Mouse (Mus musculus) gonadal fat pad, adult 2 months (tissue): ENCODE measurements around the gene Phlpp1. TPM values are rescaled to one million over a fixed set of nuclear protein-coding genes. Genes with fewer than 3 reads are reported as not detected.

Experiments used
- DNase-seq: peaks from one replicate; pipeline ENCODE4 v3.0.0-alpha.2; 2012; ENCODE audit warnings: low read depth
- polyA plus RNA-seq: library from polyadenylated mRNA; depleted of rRNA; stranded (reverse); fragments of >200 nt; gene quantifications from 2 replicates; pipeline ENCODE4 v1.2.3, GENCODE M21; 2012

The Phlpp1 gene
- polyA plus RNA-seq, 1 experiment, result 9.0 TPM

DNA sequence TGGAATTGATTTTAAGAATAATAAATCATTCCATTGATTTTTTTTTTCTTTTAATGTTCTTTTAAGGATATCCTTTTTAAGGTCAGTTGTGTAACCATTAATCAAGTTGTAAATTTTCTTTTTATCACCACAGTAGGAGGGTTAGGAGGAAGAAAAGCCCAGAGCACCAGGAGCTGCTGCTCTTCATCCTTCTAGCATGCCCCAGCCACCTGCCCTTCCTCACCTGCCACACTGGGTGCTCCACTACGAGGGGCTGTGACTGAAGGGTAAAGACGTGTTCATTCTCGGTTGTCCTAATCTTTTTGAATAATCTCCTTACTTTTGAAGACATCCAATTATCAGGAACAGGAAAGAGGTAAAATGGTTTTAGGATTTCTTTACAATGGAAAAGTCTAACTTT lies 22.7 kb downstream of the Phlpp1 start:
- DNase-seq, result no peak

DNA sequence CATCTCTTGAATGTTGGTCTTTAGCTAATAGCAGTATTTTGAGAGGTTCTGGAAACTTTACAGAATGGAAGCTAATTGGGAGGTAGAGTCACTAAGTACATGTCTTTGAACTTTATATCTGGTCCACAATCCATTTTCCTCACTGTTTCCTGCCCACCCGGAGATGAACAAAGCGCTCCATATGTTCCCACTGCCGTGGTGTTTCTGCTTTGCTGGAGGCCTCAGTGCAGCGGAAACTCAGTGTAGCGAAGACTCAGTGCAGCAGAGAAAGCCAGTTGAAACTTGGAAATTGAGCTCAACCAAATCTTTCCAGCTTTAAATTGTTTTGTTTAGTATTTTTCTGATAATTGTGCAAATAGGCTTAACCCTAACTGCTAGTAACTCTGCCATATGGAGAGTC lies 26.4 kb downstream of the Phlpp1 start:
- no peak for DNase-seq

DNA sequence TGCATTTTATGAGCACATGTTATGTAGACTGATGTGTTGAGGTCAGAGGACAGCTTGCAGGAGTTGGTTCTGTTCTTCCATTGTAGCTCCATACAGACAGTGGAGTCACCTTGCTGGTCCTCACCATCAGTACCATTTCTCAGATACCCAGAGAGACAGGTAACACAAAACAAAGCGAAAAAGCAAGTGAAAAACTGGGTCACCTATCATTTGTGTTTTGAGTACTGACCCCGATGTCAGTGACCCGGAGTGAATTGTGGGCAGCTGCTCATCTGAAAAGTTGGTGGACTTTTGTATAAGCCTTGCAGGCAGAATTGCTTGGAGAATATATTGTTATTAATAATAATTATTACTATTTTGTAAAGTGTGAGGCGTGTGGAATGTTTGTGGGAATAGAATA lies 27.6 kb downstream of the Phlpp1 start:
- no peak for DNase-seq

DNA sequence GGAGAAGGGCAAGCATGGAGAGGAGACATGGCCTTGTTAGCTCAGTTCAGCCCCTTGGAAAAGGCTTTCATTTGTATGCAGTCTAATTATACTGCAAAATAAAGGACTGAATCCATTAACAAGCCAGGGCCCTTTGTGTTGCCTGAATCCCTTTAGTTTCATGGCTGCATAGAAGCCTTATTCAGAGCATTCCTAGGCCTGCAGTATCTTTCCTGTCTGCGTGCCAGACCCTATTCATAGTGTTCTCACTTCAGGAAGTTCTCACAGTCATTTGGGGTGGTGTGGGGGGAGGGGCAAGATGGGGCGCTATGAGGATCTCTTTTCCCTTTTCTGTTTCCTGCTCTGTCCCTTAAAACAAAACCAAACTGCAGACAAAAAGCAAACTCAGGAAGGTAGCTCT lies 28.1 kb downstream of the Phlpp1 start:
- no peak for DNase-seq

DNA sequence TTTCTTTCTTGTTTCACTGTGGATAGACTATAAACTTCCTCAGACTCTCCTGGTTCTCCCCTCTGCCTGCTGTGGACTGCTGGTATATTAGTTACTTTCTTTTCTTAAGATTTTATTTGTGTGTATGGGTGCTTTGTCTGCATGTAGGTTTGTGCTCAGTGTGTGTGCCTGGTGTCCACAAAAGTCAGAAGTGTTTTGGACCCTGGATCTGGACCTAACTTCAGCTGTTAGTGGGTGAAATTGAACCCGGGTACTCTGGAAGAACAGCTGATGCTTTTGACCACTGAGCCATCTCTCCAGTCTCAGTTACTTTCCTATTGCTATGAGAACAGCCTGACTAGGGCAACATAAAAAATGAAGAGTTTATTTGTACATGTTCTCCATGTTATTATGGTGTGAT lies 29.5 kb downstream of the Phlpp1 start:
- no peak for DNase-seq

DNA sequence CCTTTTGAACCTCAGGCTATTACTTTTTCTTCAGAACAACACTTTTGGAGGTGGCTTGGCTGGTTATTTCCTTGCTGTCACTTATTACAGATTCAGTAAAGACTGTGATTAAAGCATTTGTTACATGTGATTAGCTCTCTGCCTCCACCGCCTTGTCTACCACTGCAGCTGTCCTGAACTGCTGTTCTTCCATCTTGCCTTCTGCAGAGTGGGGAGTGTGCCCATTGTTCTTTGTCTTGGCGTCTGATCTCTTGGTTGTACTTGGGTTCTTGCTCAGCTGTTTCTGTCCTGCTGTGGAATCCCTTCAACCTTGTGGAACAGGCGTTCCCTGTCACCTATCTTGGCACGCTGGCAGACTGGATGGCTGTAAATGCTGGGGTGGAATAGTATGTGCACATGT lies 30.4 kb downstream of the Phlpp1 start:
- no peak for DNase-seq

DNA sequence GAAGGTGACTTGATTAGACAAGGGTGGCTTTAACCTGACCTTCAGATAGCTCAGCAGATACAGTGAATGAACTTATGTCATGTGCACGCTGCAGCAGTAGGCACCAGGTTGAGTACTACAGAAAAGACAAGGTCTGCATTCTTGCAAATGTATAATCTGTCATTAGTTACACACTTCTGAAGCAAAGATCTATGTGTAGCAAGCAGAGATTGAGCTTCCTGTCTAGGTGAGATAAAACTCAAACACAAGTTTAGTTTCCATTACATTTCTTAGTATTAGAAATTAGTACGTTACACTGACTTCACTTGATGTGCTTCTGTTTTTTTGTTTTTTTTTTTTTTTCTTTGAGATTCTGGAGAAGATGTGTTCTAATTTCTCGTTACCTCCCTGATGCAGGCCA lies 32.4 kb downstream of the Phlpp1 start:
- no peak for DNase-seq

DNA sequence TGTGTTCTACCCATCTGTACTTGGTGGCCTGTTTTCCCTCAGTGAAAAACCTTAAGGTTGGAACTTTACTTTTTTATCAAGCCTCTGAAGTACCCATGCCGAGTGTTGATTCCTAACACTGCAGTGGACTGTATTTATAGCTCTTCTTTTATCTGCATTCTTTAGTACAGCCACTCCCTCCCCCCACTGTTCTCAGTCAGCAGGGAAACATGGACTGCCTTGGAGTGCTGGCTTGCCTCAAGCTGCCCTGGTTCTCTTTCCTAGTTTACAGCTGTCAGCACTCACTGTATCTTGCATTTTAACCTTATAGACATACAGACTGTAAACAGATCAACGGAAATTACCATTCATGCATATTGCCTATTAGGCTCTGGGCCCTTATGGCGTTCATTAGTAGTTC lies 32.8 kb downstream of the Phlpp1 start:
- no peak for DNase-seq

DNA sequence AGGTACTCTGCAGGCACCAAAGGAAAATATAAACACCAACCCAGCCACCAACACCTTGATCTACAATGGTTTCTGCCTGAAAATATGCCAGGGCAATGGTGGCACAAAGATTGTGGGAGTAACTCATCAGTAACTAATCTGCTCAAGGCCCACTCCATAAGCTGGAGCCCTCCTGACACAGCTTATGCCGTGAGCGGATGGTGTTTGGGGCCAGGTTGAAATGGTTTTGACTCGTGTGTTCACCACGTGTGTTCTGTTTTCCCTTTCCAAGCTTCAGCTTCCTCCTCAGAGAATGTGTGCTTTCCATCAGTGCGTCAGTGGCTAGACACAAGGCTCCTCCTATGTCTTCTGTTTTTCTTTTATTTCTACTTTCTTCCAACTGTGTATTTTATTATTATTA lies 37.0 kb downstream of the Phlpp1 start:
- no peak for DNase-seq

DNA sequence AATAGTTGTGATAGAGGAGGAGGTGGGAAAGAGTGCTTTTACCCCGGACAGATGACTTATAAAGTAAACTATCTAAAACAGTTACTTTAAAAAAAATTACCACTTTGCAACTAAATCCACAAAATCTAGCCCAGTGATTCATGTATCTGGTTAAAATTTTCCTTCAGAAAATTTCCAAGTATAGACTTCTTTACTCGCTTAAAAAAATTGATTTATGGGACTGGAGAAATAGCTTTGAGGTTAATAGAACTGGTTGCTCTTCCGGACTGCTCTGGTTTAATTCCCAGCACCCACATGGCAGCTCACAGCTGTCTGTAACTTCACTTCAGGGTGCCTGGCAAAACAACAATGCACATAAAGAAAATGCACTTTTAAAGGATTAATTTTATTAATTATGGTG lies 38.9 kb downstream of the Phlpp1 start:
- no peak for DNase-seq

DNA sequence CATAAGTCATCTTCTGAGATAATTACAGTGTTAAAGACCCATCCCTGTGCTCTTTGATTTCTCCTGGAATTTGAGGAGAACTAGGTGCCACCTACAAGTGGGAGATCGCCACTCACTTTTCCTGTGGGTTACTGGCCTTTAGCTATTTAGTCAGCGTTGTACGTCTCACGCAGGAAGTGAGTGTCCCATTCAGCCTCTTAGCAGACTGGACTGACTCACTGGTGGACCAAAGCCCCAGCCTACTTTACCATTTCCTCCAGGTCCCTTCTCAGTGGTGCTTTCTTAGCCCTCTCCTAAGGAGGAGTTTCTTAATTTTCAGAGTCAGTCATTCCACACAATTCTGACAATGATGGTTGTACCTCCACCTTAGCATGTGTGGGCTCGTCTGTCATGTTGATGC lies 39.6 kb downstream of the Phlpp1 start:
- DNase-seq, result no peak

DNA sequence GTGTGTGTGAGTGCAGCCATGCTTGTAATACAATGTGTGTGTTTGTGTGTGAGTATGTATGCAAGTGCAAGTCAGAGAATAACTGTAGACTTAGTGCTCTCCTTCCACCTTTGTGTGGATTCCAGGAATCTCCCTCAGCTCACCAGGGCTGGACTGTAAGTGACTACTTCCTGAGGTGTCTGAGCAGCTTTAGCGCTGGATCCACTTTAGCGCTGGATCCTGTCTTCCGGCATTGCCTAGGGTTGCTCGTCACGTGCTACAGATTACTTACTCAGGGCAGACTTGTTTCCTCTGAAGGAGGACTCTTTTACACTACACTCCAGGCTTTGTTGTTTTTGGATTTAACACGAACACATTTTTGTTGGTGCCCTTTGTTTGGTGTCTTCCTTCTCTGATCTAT lies 48.9 kb downstream of the Phlpp1 start:
- no peak for DNase-seq

DNA sequence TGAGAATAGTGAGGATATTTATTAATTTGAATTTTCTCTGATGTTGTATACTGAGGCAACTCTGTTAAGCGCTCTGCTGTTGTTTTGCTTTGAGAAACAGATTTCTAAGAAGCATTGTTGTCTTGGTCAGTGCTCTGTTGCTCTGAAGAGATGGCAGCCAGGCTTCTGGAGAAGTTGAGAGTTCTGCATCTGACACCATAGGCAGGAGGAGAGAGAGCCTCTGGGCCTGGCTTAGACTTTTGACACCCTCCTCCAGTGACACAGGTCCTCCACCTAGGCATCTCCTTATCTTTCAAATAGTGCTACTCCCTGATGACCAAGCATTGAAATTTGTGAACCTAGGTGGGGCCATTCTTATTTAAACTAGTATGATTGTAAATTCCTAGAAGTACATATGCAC lies 49.8 kb downstream of the Phlpp1 start:
- no peak for DNase-seq

DNA sequence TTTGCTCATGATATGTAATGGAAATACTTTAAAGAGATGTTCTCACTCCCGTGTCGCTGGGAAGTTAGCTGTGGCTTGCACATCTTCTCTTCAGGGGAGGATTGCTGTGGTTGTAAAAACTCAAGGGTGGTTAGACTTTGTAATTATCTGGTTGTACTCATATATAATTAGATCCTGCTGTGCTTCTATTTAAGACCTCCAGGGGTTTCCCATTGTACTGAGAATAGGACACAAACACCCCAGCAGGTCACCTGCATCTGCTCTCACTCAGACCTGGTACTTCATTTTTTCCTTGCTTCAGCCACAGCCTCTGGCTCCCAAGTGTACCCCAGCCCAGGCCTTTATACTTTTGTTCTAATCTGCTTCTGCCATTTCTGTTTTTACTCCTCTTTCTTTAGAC lies 50.4 kb downstream of the Phlpp1 start:
- DNase-seq, result no peak

DNA sequence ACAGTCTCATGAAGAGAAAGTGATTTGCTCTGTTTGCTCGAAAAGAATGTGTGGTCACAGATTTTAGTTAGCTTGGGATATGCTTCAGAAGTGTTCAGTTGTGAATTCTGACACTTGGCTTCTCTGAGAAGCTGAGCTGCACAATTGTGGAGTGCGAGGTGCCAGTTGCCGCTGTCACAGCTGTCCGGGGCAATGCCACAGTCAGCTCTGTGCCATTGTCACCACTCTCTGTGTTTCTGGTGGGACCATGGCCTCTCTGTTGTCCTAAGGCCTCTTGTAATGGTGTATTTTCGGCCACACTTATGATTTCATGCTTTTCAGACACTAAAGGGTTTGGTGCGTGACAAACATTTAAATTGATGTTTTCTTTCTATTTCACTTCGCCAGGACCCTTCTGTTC lies 55.1 kb downstream of the Phlpp1 start:
- no peak for DNase-seq

DNA sequence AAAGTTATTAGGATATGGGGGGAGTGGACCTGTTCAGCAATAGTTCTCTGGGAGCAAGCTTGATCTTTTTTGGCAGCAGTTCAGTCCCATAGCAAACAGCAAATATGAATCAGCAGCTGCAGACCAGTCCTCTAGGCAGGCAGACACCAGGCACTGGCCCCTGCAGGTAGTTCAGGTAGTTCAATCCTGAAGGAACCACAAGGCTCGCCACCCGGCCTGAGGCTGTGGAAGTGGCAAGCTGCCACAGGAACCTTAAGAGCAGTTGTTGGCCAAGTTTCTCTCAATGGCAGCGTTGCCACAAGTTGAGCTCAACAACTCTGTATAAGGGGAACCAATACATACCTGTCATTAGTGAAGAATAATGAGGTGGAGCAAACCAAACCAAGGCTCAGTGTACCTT lies 58.8 kb downstream of the Phlpp1 start:
- DNase-seq, result no peak

DNA sequence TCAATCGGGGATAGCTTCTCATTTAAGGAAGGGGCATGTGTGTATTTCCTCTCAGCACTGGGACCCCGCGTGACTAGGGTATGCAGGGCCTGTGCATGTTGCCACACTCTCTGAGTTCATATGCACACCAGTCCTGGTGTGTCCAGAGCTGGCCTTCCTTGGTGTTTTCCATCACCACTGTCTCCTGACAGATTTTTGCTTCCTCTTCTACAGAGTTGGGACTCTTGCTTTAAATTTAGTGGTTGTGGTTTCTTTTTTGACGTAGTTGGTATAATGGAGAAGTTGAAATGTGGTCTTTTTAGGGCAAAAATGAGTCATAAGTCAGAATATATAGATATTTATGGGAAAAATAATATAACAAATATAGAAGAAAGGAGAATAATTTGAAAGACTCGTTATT lies 59.8 kb downstream of the Phlpp1 start:
- no peak for DNase-seq

DNA sequence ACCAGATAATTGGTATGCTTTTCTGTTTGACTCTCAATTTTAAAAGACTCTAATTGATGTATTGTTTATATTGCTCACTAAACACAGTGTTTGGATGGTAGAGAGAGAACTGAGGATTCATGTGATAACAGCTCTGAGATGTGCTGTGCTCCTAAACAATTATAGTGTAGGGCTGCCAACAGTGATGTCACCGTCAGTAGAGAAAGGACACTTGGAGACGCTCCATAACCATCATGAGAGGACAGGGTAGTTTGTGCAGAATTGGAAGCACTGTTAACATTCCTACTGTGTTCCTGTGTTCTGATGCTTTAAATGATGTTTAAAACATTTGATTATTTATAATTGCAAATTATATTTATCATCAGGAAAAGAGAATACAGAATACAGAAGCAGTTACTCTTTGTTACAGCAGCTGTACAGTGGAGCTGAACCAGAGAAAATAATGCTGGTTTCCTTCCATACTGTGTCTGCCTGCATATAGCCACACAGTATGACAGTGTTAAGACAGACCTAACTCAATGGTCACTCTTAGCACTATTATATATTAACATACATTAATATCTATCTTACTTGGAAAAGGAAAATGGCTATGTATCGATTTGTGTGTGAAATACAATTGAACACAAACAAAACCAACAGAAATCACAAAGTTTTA lies 60.4 kb downstream of the Phlpp1 start:
- DNase-seq, result no peak

DNA sequence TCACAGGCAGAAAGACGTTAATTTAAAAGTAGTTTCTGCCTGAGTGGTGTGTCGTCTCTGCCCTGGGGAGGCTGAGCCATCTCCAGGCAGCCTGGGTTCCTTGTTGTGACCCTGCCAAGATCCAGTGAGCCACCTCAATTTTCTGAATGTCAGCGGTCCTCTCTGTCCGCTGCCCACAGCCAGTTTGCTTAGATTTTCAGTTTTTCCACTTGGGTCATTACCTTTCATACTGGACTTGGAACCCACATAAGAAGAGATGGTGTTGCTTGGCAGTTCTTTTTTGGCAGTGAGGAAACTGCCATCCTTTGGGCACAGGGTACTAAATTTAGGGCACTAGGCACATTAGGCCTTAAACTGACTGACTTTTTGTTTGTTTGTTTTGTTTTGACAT lies 60.9 kb downstream of the Phlpp1 start:
- DNase-seq, result no peak

DNA sequence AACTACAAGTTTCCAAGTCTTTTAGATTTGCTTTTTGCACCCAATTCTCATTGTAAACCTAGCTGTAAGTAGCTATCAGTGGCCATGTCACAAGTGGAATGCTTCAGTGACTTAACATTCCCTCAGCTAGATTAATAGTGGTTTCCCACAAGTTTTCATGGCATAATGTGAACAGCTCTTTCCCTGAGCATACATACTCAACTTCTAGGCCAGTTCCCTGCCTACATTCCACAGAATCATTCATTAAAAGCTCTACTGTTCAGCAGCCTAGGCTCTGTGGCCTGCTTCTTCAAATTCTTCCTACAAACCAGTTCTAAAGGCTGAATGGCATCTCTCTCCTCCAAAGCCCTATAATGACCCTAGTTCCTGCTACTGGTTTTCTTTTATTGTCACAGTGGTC lies 65.4 kb downstream of the Phlpp1 start:
- no peak for DNase-seq

DNA sequence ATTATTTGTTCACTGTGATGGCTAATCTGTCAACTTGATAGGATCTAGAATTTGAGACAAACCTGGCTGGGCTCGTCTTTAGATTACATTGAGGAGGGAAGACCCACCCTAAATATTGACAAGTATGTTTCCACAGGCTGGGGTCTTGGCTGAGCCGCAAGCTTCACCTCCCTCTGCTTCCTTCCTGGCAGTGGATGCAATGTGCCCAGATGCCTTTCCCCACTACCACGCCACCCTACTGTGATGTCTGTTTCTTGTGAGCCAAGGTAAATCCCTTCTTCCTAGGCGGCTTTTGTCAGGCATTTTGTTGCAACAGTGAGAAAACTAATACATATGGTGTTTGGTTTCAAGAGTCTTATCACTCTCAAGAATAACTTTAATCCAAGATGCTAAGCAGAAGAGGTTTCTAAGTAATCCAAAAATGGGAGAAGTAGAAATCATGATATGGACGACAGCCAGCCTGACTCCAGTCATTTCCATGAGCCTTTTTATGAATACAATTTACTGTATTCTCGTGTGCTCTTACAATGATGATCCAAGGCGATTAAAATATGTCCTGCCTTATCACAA lies 68.6 kb downstream of the Phlpp1 start:
- DNase-seq, result no peak

DNA sequence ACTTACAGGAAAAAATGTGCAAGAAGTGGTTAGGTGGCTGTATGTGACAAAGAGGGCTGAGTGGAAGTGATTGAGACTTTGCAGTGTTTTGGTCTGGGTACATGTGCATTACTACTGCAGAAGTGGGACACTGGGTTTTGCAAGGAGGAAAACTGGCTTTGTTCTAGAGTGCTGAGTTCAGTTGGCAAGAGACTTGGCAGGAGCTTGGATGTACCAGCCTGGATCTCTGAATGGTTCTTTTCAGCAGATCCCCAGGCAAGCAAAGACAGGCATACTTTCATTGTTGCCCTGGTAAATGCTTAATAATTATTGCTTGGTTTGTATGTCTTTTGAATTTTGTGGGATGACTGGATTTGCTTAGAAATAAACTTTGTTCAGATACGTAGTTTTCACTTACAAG lies 69.5 kb downstream of the Phlpp1 start:
- no peak for DNase-seq

DNA sequence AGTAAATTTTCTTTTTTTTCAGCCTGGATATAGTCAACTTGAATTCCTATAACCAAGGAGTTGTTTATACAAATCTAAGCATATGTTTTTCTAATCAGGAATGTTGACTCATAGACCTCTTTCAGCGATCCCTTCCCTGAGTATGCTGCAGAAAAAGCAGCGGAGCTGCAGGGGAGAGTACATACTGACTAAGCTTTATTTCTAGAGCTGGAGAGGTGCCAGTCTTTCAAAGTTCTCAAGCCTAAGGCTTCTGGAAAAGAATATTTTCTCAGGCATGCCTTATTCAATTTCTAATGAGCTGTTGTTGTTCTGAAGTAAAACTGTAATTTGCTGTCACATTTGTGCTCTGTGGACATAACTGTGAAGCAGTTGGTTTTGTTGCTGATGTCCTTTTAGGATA lies 70.6 kb downstream of the Phlpp1 start:
- no peak for DNase-seq

DNA sequence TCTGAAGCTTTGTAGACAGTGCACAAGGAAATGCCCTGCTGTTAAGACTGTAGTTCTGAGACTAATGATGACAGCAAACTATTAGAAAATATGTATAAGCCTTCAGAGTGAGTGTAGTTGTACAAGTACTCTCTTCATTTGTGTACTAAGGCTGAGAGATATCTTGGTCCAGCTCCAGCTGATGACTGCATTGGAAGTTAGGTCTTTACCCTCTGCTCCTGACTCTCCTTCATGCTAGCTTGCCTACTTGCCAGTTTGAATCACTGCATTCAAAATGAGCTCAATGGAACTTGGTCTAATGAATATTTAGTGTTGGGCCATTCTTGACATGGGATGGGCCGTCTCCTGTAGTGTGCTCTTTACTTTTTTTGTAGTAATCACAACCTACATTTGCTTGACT lies 71.8 kb downstream of the Phlpp1 start:
- DNase-seq, result no peak
